Mouse (Mus musculus) testis, adult 2 months (tissue): ENCODE results near the gene Ythdf2.

Experiments
- CTCF ChIP-seq: fragments of 200-500 bp; IDR thresholded peaks from 2 replicates; pipeline ENCODE4 v1.5.1; 2012; ENCODE audit warnings: low read depth, mild to moderate bottlenecking, inconsistent platforms, low read length, moderate library complexity; ENCODE audit not compliant: control insufficient read depth, insufficient read depth, insufficient replicate concordance
- POLR2A ChIP-seq: fragments of 200-500 bp; IDR thresholded peaks from 2 replicates; pipeline ENCODE4 v1.6.1; 2012; ENCODE audit warnings: low read depth, mild to moderate bottlenecking, inconsistent platforms, low read length, moderate library complexity; ENCODE audit not compliant: control insufficient read depth

DNA sequence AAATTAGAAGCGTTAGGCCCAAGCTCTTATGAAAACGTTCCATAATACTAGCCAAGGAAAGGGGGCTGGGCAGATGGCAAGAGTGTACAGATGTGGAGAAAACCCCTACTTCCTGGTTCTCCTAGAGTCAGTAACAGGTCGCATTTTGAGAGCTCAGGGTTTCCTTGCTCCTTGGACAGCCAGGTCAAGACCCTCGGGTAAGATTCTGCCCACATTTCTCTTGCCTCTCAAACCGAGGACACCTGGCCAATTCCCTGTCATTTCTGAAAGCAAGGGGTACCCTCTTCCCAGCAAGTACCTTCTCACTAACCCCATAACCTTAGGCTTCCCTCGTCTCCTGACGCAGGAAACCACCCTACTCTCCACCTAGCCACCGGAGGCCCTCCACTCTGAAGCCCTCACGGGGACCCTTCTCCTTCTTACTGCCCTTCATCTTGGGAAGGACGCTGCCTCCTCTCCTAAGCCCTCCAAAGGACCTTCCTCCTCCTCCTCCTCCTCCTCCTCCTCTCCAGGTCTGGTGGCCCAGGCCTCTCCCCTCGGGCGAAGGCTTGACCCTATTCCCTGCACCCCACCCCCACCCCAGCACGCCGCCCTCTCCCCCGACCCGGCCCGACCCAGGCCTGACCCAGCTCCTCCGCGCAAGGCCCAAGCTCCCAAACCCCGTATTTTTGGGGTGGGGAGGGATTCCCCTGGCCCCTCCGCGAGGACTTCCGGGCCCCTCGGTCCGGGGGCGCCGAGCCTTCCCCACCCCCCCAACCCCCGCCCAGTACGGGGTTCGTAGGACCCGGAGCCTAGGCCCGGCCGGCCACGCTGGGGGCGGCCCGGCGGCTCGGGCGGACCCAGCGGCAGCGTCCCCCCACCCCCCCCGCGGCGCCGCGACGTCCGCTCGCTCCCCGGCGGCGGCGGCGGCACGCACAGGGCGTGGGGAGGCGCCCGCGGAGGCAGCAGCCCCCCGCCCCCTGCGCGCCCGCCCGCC, 48.6 kb upstream of the Ythdf2 start:
- TF ChIP-seq CTCF (no peak), POLR2A (no peak; the same call in none of the 2 replicates)
